ENCODE assay signal across 8 mouse cellular contexts in genomic region chr8:122576648-122577022, GRCm38 (mm10). TPM values are rescaled to one million over a fixed set of nuclear protein-coding genes. Genes with fewer than 3 reads are reported as not detected.
A peak's percentile ranks its signal among the peaks of the same experiment; 100 is the strongest.
DNase-seq lines count a peak whose midpoint lies in the region; ATAC-seq lines count a peak whose summit lies in the region.

Aprt (minus strand) TSS chr8:122576909.

- ATAC-seq in inflammation-experienced regulatory T-cells, adult 6 months, result peak; percentile 99
- peak; percentile 92 for ATAC-seq in megakaryocyte-erythroid progenitor cell, adult 5-6 weeks (replicated peaks; ENCODE audit: low FRiP score, low TSS enrichment, poor library complexity, severe bottlenecking)

- intact Hi-C loops in gastrocnemius, postnatal 14 days (cut with DNase I; ENCODE audit: low total_unique reads), result no loop called here
- intact Hi-C loops in left cerebral cortex, postnatal 10 days (cut with DNase I), result no loop called here

- peak; percentile 97 to 99 for DNase-seq in adrenal gland, adult (ENCODE audit: inconsistent age in 2 of 2, low spot score in 1 of 2)
- DNase-seq in embryo, embryonic 10.5 days (ENCODE audit: low spot score), result peak; percentile 98
- DNase-seq in gastrocnemius, postnatal 14 days, result peak; percentile 92
- DNase-seq in left cerebral cortex, postnatal 10 days (ENCODE audit: extremely low spot score in 1 of 2, low spot score in 2 of 2), result peak; percentile 88 to 95
- DNase-seq in right cerebral cortex, postnatal 25 days, result peak; percentile 93
- peak; percentile 89 to 97 for DNase-seq in urinary bladder, postnatal 4 days (ENCODE audit: low spot score in 2 of 2)

RNA-seq across cellular contexts. Expression of gene Aprt, which starts in this region (rescaled TPM):
- total RNA-seq in gastrocnemius, postnatal 14 days (2021), result 10 to 100 TPM; 40.1 to 44.1 TPM
- 100 to 1,000 TPM; 168 to 215 (median 192) TPM for polyA plus RNA-seq in inflammation-experienced regulatory T-cells, adult 6 months (2017; shearing (Covaris generic))
- 10 to 100 TPM; 80.3 to 89.9 TPM for total RNA-seq in left cerebral cortex, postnatal 10 days (2021)
- 228 and 254 TPM in 2 replicates for total RNA-seq in megakaryocyte-erythroid progenitor cell, adult 5-6 weeks (2014; fragmentation: Nextera tagmentation)
- total RNA-seq in megakaryocyte-erythroid progenitor cell, adult 5-6 weeks (2017), result 55.1 and 106 TPM in 2 replicates

Comparison
In these comparisons a context has a peak if more than half of its experiments do, and no peak if none do; other contexts are left out.
1. Peak in every context shown above with its lines: DNase-seq and ATAC-seq.